Mouse (Mus musculus): ENCODE measurements around the gene Sema4d. TPM values are rescaled to one million over a fixed set of nuclear protein-coding genes. Genes with fewer than 3 reads are reported as not detected.

Sema4d gene
- total and polyA plus RNA-seq, 3 experiments = 12.8 to 67.1 (median 16.7) TPM

GRCm38 (mm10) chr13:51778351-51778982 lies 15.1 kb downstream of the Sema4d start:
- DNase-seq (ENCODE audit: extremely low read depth) = no peak
- dilution Hi-C loops (cut with MboI; ENCODE audit: extremely low pct_ligation_motif_present, extremely low pct_unique_long_range_greater_than_20kb, low sequenced_read_pairs) = no loop called here
- Histone ChIP-seq H3K79me2 (replicated peaks; ENCODE audit: control insufficient read depth, extremely low read depth, insufficient read depth, poor library complexity, severe bottlenecking) (peaks cover 7% of the 10 kb centered on the region; the same call in 1 of the 2 replicates), H3K36me3 (replicated peaks in 1 of 2; ENCODE audit: control insufficient read depth in 1 of 2, insufficient read depth in 1 of 2, low read length in 1 of 2) (peaks cover 15 to 84% of the 10 kb centered on the region in 2 experiments), H3K4me2 (ENCODE audit: insufficient read depth, low read depth, poor library complexity, severe bottlenecking) (no peak overlapping the region), H3K4me3 (replicated peaks in 1 of 3; ENCODE audit: low read depth in 2 of 3, low read length in 2 of 3, poor library complexity in 1 of 3) (no peak overlapping the region), H3K4me1 (ENCODE audit: control insufficient read depth in 1 of 2, insufficient read depth in 2 of 2) (peaks cover 18 to 48% of the 10 kb centered on the region in 2 experiments), H3K27ac (ENCODE audit: insufficient read depth, low read depth) (no peak overlapping the region), H3K27me3 (replicated peaks) (no peaks in the 10 kb centered on the region), H3K9me3 (replicated peaks; ENCODE audit: low read length) (no peaks in the 10 kb centered on the region), H3K9ac (ENCODE audit: insufficient read depth, low read depth) (no peak overlapping the region)
- no peak for TF ChIP-seq KAT2A (IDR thresholded peaks at IDR 0.05; ENCODE audit: insufficient replicate concordance, low read length)
- TF ChIP-seq ZMIZ1 (IDR thresholded peaks at IDR 0.05; ENCODE audit: low read depth, low read length) = no peak
- TF ChIP-seq MAFK (IDR thresholded peaks at IDR 0.05; ENCODE audit: insufficient replicate concordance, low read length) = no peak
- TF ChIP-seq ZC3H11A (IDR thresholded peaks at IDR 0.05; ENCODE audit: low read depth, low read length) = no peak
- no peak for TF ChIP-seq E2F4 (IDR thresholded peaks at IDR 0.05; ENCODE audit: insufficient replicate concordance, low read depth, low read length)
- no peak for TF ChIP-seq PAX5 (IDR thresholded peaks at IDR 0.05; ENCODE audit: low read length)
- no peak for TF ChIP-seq TCF12 (IDR thresholded peaks at IDR 0.05; ENCODE audit: low read depth, low read length)
- in situ Hi-C loops (cut with MboI; ENCODE audit: low pct_ligation_motif_present, low pct_unique_long_range_greater_than_20kb, low sequenced_read_pairs) = no loop called here

GRCm38 (mm10) chr13:51777738-51778274 lies 15.7 kb downstream of the Sema4d start:
- H3K4me1 ChIP-seq (ENCODE audit: control insufficient read depth in 1 of 2, insufficient read depth in 2 of 2) = peaks cover 18 to 48% of the 10 kb centered on the region in 2 experiments
- H3K9ac ChIP-seq (ENCODE audit: insufficient read depth, low read depth) = no peak overlapping the region
- in situ Hi-C loops (cut with MboI; ENCODE audit: low pct_ligation_motif_present, low pct_unique_long_range_greater_than_20kb, low sequenced_read_pairs) = no loop called here
- no peak overlapping the region for H3K4me2 ChIP-seq (ENCODE audit: insufficient read depth, low read depth, poor library complexity, severe bottlenecking)
- peaks cover 7% of the 10 kb centered on the region; the same call in 1 of the 2 replicates for H3K79me2 ChIP-seq (replicated peaks; ENCODE audit: control insufficient read depth, extremely low read depth, insufficient read depth, poor library complexity, severe bottlenecking)
- DNase-seq (ENCODE audit: extremely low read depth) = no peak
- no peak for TF ChIP-seq MAFK (IDR thresholded peaks at IDR 0.05; ENCODE audit: insufficient replicate concordance, low read length)
- TF ChIP-seq NELFE (IDR thresholded peaks at IDR 0.05; ENCODE audit: low read depth, low read length) = no peak
- TF ChIP-seq MAX (IDR thresholded peaks at IDR 0.05; ENCODE audit: low read length) = no peak
- no peak for TF ChIP-seq PAX5 (IDR thresholded peaks at IDR 0.05; ENCODE audit: low read length)
- no peak for TF ChIP-seq ETS1 (conservative IDR thresholded peaks at IDR 0.05; ENCODE audit: low read depth, low read length)
- TF ChIP-seq JUN (IDR thresholded peaks at IDR 0.05; ENCODE audit: insufficient read depth, low read depth, low read length) = no peak
- no peak for TF ChIP-seq RAD21 (IDR thresholded peaks at IDR 0.05; ENCODE audit: low read depth, low read length)
- no peak for TF ChIP-seq JUND (conservative IDR thresholded peaks at IDR 0.05; ENCODE audit: low read depth, low read length)
- no peak for TF ChIP-seq CTCF (conservative IDR thresholded peaks at IDR 0.05 in 1 of 2, IDR thresholded peaks at IDR 0.05 in 1 of 2; ENCODE audit: low read depth in 2 of 2, low read length in 2 of 2)
- no peak for TF ChIP-seq E2F4 (IDR thresholded peaks at IDR 0.05; ENCODE audit: insufficient replicate concordance, low read depth, low read length)
- H3K9me3 ChIP-seq (replicated peaks; ENCODE audit: low read length) = no peaks in the 10 kb centered on the region
- H3K27ac ChIP-seq (ENCODE audit: insufficient read depth, low read depth) = no peak overlapping the region
- H3K27me3 ChIP-seq (replicated peaks) = no peaks in the 10 kb centered on the region
- peaks cover 15 to 85% of the 10 kb centered on the region in 2 experiments for H3K36me3 ChIP-seq (replicated peaks in 1 of 2; ENCODE audit: control insufficient read depth in 1 of 2, insufficient read depth in 1 of 2, low read length in 1 of 2)
- no peak overlapping the region for H3K4me3 ChIP-seq (replicated peaks in 1 of 3; ENCODE audit: low read depth in 2 of 3, low read length in 2 of 3, poor library complexity in 1 of 3)
- dilution Hi-C loops (cut with MboI; ENCODE audit: extremely low pct_ligation_motif_present, extremely low pct_unique_long_range_greater_than_20kb, low sequenced_read_pairs) = no loop called here

Measured in CH12.LX (cell line).